Mouse (Mus musculus) urinary bladder, postnatal 25 days (tissue): ENCODE results near the gene Tmem208.

Source experiments
- DNase-seq: peaks from one replicate; pipeline ENCODE4 v3.0.0; 2022; ENCODE audit warnings: low spot score

Gene Tmem208

DNA sequence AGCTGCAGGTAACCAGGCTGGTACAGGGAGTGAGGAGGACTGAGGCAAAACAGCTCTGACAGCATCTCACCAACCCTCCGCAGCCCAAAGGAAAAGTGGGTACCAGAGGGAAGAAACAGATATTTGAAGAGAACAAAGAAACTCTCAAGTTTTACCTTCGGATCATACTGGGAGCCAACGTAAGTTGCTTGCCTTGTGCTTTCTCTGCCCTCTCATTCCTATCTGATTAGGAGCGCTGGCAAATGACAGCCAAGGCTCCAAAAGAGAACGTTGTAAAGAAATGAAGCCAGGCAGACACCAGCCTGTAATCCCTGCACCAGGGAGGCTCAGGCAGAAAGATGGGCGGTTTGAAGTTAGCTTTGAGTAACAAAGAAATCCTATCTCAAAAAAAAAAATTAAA is 814 bp downstream of the Tmem208 start:
- DNase-seq, result no peak

DNA sequence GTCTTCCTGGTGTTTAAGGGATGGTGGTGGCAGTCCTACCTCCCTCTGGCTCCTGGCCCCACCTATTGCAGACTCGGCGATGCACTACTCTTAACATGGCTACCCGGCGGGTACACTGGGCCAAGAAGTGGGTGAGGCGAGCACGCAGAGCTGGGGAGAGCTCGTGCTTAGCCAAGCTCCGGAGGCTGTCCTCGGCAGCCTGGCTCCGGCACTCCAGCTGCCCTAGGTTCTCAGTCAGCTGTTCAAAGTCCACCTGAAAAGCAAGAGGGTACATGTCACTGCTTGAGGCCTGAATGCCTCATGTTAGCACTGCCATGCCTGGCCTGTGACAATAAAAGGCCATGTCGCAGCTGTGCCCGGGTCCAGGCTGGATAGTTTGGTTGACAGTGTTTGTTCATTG is 4.2 kb downstream of the Tmem208 start:
- no peak for DNase-seq

DNA sequence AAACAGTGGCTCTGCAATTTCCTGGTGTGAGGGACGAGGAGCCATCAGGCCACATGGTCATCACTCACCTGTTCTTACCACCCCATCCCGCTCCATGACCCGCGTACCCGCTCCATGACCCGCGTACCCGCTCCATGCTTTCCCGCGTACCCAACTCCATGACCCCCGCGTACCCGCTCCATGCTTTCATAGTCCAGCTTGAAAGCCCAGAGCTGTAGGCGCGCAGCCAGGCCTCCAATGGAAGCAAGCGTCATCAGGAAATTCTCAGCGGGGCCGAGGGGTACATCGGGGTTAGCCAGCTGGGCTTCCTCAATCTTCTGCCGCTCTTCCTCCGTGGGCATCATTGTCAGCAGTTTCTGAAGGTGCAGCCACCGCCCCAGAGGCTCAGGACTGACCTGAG is 5.3 kb downstream of the Tmem208 start:
- no peak for DNase-seq

DNA sequence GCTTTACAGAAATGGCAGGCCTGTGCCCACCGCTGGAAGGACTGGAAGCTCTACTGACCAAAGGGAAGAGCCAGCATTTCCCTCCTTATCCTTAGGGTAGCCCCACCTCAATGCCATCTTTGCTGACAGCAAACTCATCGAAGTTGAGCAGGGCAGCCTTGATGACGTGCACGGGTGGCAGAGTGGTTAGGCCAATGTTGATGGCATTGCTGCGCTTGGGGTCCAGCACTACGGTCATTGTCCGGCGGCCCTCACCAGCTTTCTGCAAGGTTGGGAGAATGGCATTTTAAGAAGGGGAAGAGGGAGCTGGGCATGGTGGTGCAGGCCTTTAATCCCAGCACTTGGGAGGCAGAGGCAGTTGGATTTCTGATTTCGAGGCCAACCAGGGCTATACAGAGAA is 5.8 kb downstream of the Tmem208 start:
- no peak for DNase-seq

DNA sequence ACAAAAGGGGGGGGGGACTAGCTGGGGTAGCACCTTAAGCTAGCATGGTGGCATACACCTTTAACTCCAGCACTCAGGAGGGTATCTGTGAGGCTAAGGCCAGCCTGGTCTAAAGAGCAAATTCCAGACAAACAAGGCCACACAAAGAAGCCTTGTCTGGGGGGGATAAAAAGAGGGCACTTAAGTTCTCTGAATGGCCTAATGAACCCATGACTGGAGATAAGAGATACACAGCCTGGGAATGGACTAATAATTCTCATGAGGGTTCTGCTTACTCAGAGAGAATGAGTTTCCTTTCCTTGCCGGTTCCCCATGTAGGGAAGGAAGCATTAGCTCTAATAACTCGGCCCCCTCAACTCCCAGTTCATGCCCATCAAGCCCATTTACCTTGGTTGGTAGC is 6.4 kb downstream of the Tmem208 start:
- no peak for DNase-seq

DNA sequence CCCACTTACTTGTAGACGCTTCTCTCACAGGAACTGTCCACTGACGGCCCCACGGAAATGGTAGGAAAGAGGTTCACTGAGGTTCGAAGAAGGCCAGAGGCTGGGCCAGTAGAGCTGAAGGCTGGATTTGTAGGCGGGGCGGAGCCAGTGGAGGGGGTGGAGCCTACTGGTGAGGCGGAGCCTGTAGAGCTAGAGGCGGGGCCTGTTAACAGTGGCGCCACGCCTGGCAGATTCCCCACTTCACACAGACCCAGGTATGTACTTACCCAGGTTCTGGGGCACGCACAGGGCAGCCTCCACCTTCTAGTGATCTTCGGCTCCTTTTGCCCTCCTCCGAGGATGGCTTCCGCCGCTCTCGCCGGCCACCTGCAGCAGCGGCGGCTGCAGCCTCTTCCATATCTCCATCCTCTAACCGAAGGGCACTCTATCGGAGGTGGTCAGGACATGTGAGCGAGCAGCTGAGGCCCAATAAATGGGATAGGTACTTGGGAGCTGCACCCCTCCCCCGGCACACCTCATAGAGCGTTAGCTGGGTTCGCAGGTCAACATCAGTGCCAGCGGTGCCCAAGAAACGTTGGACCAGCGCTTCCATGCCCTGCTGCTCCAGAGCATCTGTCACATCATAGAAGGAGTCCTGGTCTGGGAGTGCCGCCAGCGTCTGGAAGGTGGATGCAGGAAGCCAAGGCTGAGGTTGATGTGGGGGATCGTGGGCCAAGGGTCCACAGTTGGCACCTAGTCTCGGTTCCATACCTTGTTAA is 10.4 kb downstream of the Tmem208 start:
- DNase-seq, result no peak

DNA sequence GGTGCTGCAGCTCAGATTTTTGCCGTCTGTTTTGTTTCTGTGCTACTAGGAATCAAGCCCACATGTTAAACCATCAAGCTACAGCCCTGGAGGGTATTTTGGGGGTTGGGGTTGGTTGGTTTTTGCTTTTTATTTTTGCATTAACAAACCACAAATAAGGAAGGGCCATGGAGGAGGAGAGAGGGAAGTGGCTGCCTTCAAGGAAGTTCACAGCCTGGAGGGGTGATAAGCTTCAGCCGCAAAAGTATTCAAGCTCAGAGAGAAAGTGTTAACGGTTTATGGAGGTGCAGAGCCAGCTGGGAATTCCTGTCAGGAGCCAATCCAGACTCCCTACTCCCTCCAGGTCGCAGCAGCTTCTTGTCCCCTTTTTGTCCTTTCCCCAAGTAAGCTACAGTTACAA is 12.8 kb downstream of the Tmem208 start:
- no peak for DNase-seq

DNA sequence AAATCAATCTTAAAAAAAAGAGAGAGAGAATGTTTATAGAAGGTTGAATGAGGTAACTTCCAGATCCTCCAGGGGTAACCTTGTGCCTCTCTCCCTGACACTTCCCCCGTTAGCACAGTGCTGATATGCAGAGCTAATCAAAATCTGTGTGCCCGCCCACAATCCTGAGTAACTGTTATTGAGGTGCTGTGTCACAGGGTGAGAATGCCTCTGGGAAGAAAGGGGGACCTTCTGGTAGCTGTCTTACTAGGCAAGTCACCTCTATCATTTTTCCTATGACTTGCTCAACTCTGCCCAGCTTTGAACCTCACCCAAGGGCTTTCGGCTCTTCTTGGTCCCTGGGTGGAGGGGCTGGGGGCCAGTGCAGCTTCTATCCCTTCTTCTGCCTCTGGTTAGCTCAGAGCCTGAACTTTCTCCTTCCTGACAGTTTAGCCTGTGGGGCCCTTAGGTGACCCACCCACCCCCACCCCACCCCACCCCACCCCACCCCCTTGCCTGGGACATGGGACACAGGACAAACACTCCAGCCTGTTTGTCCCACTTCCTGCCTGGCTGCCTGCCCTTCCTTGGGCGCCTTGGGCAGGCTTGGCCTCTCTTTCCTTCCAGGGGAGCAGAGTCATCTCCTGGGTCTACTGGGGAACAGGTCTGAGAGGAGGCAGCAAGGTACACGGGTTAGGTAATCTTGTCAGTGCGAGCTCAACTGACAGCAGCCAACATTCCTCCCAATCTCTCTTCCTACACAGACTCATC is 13.9 kb downstream of the Tmem208 start:
- DNase-seq, result no peak

DNA sequence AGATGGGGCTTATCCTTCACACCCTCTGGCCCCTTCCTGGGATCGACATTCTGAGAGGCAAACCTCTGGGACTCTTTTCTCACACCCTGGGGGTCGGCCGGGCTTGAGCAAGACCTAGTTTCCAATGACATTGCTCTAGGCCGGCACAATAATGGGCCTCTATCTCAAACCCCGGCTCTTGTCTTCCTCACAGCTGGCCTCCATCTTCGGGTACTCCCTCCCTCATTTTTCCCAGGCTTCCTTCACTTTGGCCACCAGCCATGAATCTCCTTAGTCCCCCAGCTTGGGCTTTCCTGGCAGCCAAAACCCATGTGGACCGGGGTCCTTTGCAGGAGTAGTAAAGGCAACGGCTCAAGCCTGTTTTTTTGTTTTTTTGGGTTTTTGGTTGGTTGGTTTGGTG is 15.2 kb downstream of the Tmem208 start:
- DNase-seq, result no peak

DNA sequence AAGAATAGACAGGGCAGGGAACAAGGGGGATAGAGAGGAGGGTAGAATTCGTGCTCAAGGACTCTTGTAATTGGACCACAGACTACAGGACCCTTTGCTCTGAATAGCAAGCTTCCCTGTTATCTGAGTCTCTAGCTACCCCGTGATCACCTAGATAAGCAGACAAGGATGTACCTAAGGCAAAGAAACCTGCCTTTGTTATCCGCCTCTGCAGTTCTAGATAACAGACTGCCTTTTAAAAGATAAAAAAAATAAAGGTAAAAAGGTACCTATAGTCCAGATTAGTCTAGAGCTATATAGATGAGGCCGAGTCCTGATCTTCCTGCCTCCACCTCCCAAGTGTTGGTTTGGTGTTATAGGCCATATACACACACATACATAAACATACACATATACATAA is 16.6 kb downstream of the Tmem208 start:
- DNase-seq, result no peak

DNA sequence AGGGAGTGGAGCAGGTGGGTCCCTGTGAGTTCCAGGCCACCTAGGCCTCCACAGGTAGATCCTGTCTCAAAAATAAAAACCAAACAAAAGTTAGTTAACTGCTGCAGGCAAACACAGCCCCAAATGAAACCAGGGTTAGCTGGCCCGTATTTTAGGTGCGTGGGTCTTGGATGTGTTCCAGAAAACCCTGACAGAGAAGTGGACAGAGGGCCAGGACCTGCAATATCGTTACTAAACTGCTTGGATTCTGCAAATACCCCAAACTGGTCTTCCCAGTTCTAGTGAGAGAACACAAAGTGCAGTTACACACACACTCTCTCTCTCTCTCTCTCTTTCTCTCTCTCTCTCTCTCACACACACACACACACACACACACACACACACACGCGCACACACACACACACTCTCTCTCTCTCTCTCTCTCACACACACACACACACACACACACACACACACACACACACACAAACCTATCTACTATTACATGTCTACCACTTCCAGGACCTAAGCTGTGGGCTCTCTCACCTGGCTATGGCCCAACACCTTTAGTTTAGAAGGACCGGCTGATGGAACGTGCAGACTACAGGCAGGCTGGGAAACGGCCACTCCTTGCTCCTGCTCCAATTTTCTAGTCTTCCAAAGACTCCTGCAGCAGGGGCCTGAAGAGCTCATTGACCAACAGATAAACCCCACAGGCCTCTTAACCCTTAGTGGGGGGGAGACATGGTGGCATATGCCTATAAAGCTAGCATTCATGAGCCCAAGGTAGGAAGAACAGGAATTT is 17.8 kb downstream of the Tmem208 start:
- DNase-seq, result no peak

DNA sequence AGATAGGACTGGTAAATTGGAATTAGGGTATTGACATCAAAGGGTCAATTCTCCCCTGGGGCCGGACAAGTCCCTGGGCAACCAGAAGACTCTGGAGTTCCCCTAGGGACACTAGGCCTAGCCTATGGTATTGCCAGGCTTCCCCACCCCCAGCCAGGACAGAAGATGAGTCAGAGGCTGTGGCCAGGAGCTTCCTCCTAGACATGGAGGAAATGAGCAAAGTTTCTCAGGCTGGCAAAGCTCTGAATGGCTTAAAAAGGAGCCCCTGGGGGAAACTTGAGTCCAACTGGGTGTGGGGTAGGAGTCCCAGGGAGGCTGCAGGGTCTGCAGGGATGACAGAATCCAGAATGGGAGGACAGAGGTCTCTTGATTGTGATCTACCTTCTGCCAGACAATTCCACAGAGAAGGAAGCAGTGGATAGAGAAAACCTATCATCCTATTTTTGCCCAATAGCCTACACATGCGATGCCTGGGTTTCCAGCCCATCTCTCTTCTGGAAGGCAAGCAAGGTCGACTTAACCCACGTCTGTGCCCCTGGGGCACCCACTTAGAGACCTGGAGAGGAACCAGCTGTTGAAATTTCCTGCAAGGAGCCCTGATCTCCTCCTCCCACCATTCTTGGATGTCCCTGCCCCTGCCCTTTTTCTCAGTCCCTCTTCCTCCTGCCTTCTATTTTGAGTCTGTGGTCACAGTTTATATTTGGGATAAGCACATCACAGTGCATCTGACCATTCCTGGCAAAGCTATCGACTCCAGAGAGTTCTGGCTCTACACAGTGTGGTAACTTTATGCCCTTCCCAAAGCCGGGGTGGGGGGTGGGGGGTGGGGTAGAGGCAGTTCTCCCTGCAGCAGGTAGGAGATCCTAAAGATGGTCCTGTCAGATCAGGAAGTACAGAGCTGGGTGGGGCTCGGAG is 19.2 kb downstream of the Tmem208 start:
- peak; percentile 36 for DNase-seq

DNA sequence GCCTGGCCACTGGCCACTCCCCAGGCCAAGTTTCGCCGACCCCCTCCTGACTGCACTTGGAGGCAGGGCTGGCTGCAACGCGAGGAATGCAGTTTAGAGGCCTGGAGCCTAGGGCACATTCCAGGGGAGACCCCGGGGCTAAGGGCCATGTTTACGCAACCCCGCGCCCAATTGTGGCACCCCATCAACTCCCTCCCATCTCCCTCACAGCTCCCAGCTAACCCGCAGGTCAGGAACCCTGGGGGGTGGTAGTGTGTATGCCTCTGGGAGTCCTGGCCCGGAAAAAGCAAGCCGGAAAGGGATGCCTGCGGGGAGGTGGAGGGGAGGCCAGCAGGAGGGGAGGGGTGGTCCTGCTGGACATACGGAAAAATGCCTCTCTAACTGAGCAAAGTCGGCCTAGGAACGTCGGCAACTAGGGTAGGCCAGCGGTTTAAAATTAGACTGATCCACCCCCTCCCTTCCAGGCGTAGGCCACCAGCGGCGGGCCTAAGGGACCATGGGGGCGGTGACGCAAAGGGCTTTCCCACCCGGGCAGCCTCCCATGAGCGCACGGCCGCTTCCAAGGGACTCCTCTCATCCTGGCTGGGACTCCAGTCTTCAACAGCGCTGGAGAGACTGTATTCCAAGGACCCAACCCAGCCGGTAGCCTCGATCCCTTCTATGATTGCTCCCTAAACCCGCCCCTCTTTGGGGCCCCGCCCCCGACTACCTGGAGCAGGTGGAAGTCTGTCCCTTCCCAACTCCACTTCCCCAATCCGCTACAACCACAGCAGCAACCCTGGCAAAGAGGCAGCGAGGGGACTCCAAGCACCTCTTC is 20.7 kb downstream of the Tmem208 start:
- peak; percentile 62 for DNase-seq

DNA sequence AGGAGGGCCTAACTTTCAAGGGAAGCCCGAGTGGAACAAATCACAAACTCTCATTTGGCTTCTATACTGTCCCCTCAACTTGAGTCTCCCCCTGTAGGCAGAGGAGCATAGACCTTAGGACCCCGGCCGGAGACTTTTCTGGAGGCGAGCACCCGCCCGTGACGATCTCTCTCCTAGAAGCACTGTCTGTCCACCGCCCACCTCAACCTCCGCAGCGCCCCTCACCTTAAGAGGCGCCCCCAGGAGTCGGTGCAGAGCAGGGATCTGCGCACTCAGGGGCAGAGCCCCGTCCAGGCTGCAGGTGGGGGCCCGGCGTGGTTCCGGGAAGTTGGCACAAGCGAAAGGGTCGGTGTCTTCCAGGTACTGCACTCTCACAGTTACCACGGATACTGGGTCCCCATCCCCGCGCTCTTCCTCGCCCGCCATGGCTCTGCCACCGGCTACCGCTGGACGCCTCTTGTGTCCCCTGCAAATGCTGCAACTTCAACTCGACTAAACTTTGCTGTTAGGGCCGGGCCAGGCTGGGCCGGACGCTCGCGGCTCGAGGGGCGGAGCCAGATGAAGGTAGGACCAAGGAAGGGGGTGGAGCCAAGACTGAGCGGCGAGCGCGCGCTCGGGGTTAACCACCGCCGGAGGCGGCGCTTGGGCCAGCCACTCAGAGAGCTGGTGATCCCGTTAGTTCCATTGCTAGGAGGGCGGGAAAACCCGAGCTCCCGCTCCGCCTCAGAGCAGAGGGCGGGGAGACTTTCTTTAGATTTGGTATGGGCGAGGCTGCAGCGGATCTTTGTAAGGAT is 21.5 kb downstream of the Tmem208 start, which contains the start of gene Fhod1:
Gene Fhod1, minus strand, starts transcription at position 526 of the 794 bp plus-strand sequence.
- peak; percentile 88 for DNase-seq

DNA sequence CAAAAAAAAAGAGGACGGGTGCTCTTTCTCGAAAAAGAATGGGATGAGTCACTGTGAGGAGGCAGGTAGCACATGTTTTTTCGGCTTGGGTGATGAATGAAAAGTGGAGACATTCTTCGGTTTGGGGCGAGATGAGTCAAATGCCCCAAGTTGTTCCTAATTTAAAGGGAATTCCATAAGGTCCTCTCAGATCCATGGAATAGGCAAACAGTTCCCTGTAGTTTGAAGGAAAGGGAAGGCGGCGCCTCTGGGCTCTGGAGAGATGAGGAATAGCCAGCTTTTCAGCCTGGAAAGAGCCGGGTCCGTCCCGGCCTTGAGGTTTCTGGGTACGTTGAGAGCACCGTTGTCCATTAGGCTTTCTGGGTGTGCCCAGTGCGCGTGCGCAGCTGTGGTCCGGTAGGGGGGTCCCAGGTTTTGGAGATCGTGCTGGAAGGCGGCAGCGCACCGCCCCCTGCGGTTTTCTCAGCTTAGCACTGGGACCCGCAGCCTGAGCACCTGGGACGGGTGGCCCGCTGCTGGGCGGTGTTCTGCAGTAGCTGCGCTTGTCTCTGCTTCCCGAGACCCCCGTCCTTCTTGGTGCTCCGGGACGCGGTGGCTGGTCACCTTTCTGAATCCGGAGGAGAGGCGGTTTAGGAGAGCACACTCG is 22.4 kb downstream of the Tmem208 start, which contains the start of gene Slc9a5:
Gene Slc9a5, plus strand, starts transcription at position 394 of the 646 bp plus-strand sequence.
- DNase-seq, result peak; percentile 32

DNA sequence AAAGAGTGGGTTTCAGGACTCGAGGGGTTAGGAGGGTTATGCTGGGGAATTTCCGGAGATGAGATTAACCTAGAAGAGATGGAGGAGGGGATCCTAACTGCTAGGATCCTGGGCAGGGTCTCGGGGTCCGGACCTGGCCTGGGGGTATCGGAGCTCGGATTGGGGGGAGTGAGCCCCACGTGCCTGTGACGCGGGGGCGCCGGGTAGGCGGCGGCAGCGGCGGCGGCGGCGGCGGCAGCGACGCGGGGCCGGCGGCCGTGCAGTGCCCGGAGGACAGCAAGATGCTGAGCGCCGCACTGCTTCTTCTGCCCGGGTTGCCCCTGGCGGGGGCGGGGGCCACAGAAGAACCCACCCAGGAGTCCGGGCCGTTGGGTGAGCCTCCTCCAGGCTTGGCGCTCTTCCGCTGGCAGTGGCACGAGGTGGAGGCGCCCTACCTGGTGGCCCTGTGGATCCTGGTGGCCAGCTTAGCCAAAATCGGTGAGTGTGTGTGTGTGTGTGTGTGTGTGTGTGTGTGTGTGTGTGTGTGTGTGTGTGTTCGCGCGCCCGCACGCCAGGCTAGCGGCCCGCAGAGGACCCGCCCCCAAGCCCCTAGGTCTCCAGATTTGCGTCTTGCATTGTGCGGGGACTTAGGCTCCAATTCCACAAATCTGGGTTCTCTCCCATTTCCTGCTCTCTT is 23.1 kb downstream of the Tmem208 start:
- DNase-seq, result no peak

DNA sequence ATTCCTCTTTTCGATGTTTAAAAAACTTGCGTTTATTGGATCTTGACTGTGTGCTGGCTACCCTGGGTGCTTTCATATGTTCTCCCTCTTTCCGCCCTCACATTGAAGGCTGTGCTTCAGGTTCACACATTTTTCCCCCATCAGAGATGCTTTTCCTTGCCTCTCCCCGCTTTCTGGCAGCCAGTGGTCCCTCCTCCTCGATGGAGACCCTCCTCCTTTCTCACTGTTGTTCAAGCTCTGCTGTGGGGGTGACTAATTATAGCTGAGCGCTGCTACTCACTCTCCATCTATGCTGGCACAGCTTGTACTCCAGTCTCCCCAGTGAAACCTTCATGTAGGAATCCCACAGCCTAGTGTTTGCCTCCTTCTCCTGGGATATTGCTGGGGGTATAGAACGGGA is 24.0 kb downstream of the Tmem208 start:
- DNase-seq, result no peak

DNA sequence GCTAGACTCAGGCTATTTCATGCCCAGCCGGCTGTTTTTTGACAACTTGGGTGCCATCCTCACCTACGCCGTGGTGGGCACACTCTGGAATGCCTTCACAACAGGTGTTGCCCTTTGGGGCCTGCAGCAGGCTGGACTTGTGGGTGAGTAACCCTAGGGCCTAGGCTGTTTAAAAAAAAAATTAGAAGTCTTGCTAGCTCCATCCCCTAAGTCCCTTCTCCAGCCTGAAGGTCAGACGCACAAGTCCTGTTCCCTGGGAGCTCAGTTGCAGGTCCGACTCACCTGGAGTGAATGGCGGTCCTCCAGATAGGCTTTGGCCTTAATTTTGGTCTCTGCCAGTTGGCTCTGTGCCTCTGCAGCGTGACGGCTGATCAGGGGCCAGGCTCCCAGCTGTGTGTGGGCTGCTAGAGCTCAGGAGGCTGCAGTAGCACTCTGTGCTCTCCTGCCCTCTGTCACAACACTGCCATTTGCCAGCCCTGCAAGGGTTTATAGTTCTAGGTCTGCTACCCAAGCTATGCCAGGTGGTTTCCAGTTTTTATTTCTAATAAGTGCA is 27.5 kb downstream of the Tmem208 start:
- DNase-seq, result no peak
